Mouse (Mus musculus) kidney, adult 2 months (tissue): ENCODE results near the gene Serpina3b. TPM values are rescaled to one million over a fixed set of nuclear protein-coding genes. Genes with fewer than 3 reads are reported as not detected.

ENCODE experiments used
- DNase-seq: peaks from one replicate; pipeline ENCODE4 v3.0.0; 2021
- H3K27ac ChIP-seq: fragments of 200-500 bp; 2 replicates; pipeline ENCODE4 v1.5.1; 2012; ENCODE audit warnings: low read depth, low read length, control low read depth, inconsistent platforms; ENCODE audit not compliant: insufficient read depth
- H3K27me3 ChIP-seq: fragments of 200-500 bp; replicated peaks from 2 replicates; pipeline ENCODE4 v1.6.1; 2012; ENCODE audit warnings: mild to moderate bottlenecking, moderate library complexity, low read length, inconsistent platforms; ENCODE audit not compliant: control insufficient read depth, insufficient read depth
- H3K36me3 ChIP-seq: fragments of 200-500 bp; 2 replicates; pipeline ENCODE4 v1.6.1; 2012; ENCODE audit warnings: mild to moderate bottlenecking, moderate library complexity, low read length, inconsistent platforms; ENCODE audit not compliant: control insufficient read depth, insufficient read depth
- H3K4me1 ChIP-seq: fragments of 200-500 bp; 2 replicates; pipeline ENCODE4 v1.6.1; 2011; ENCODE audit warnings: low read length; ENCODE audit not compliant: control insufficient read depth, insufficient read depth
- H3K4me3 ChIP-seq: fragments of 200-500 bp; 2 replicates; pipeline ENCODE4 v1.5.1; 2011; ENCODE audit warnings: mild to moderate bottlenecking, low read depth, low read length, control low read depth; ENCODE audit not compliant: insufficient read depth
- CTCF ChIP-seq: fragments of 200-500 bp; conservative IDR thresholded peaks from 2 replicates; pipeline ENCODE4 v1.5.1; 2011; ENCODE audit warnings: low read depth, mild to moderate bottlenecking, control low read depth, low read length, moderate library complexity, mixed read lengths; ENCODE audit not compliant: insufficient read depth, insufficient read length
- POLR2A ChIP-seq: fragments of 200-500 bp; IDR thresholded peaks from one replicate; pipeline ENCODE4 v1.6.1; 2011; ENCODE audit warnings: low read depth, low read length, control low read depth
- WGBS: fragments of 180-500 bp; shearing (Covaris S2); methylation state at CpG from one replicate; pipeline ENCODE4 v1.1.7; 2018; 5-methylcytosine and 5-hydroxymethylcytosine counted together
- polyA plus RNA-seq: library from polyadenylated mRNA; depleted of rRNA; stranded (reverse); fragments of >200 nt; gene quantifications from 2 replicates; pipeline ENCODE4 v1.2.3, GENCODE M21; 2012; rRNA removed

Serpina3b gene
- polyA plus RNA-seq, 1 experiment, result not detected

GRCm38 (mm10) chr12:104175636-104176035 is 47.8 kb downstream of the Serpina3b start:
- 75% methylated on average over 3 of the region's 3 CpGs for WGBS
- Histone ChIP-seq H3K4me3 (no peak overlapping the region), H3K27me3 (no peaks in the 10 kb centered on the region), H3K27ac (no peak overlapping the region), H3K4me1 (no peaks in the 10 kb centered on the region), H3K36me3 (no peaks in the 10 kb centered on the region)
- TF ChIP-seq POLR2A (no peak), CTCF (no peak)
- no peak for DNase-seq

- H3K27me3 ChIP-seq, result no peaks in the 10 kb centered on the region
These were observed 50.8 kb downstream of the Serpina3b start for GRCm38 (mm10) chr12:104178577-104178976.

GRCm38 (mm10) chr12:104178987-104179386 is 51.2 kb downstream of the Serpina3b start:
- H3K4me3 ChIP-seq, result no peak overlapping the region
- H3K36me3 ChIP-seq, result no peaks in the 10 kb centered on the region
- DNase-seq, result no peak
- no peaks in the 10 kb centered on the region for H3K4me1 ChIP-seq
- H3K27me3 ChIP-seq, result no peaks in the 10 kb centered on the region
- WGBS, result 83% methylated on average over 2 of the region's 2 CpGs
- TF ChIP-seq CTCF (no peak), POLR2A (no peak)
- H3K27ac ChIP-seq, result no peak overlapping the region

More at GRCm38 (mm10) chr12:104178577-104178976, 50.8 kb downstream of the Serpina3b start:
- TF ChIP-seq CTCF (no peak), POLR2A (no peak)
- Histone ChIP-seq H3K36me3 (no peaks in the 10 kb centered on the region), H3K27ac (no peak overlapping the region), H3K4me1 (no peaks in the 10 kb centered on the region), H3K4me3 (no peak overlapping the region)
- DNase-seq, result peak; percentile 9

- Histone ChIP-seq H3K4me3 (no peak overlapping the region), H3K4me1 (no peaks in the 10 kb centered on the region), H3K27me3 (no peaks in the 10 kb centered on the region), H3K36me3 (no peaks in the 10 kb centered on the region), H3K27ac (no peak overlapping the region)
- 76% methylated on average over 4 of the region's 4 CpGs for WGBS
- DNase-seq, result no peak
- TF ChIP-seq CTCF, result no peak
- TF ChIP-seq POLR2A, result no peak
These were observed 57.2 kb downstream of the Serpina3b start for GRCm38 (mm10) chr12:104185046-104185445.

- no peak for TF ChIP-seq POLR2A
- Histone ChIP-seq H3K4me3 (no peak overlapping the region), H3K4me1 (no peaks in the 10 kb centered on the region), H3K27ac (no peak overlapping the region), H3K27me3 (no peaks in the 10 kb centered on the region), H3K36me3 (no peaks in the 10 kb centered on the region)
- no peak for DNase-seq
- WGBS, result 78% methylated on average over 3 of the region's 3 CpGs
These were observed 58.3 kb downstream of the Serpina3b start for GRCm38 (mm10) chr12:104186041-104186581.

Other genes starting within 250 kb of the Serpina3b start
- 3.2 and 4.0 TPM in 2 replicates for gene Serpina1c, start 223.1 kb upstream of the Serpina3b start, polyA plus RNA-seq
- gene Serpina1e, start 169.0 kb upstream of the Serpina3b start, polyA plus RNA-seq, result 0.18 and 3.5 TPM in 2 replicates
- gene Serpina11, start 138.0 kb upstream of the Serpina3b start, polyA plus RNA-seq, result 0.11 TPM in 1 of 2 replicates, not detected in the other
- not detected in 2 replicates for gene Serpina9, start 114.2 kb upstream of the Serpina3b start, polyA plus RNA-seq
- not detected in 2 replicates for gene Serpina12, start 83.6 kb upstream of the Serpina3b start, polyA plus RNA-seq
- not detected in 2 replicates for gene Serpina5, start 26.9 kb upstream of the Serpina3b start, polyA plus RNA-seq
- not detected in 2 replicates for gene Serpina3a, start 15.3 kb upstream of the Serpina3b start, polyA plus RNA-seq
- 1.0 and 2.2 TPM in 2 replicates for gene Serpina3c, start 25.9 kb downstream of the Serpina3b start, polyA plus RNA-seq
- gene Serpina3f, start 86.5 kb downstream of the Serpina3b start, polyA plus RNA-seq, result 0.12 and 0.70 TPM in 2 replicates
- 3.7 and 8.2 TPM in 2 replicates for gene Serpina3g, start 108.2 kb downstream of the Serpina3b start, polyA plus RNA-seq
- gene Serpina3i, start 135.1 kb downstream of the Serpina3b start, polyA plus RNA-seq, result 0.07 and 0.08 TPM in 2 replicates
- not detected in 2 replicates for gene Serpina3j, start 186.6 kb downstream of the Serpina3b start, polyA plus RNA-seq
- gene Serpina3k, start 210.5 kb downstream of the Serpina3b start, polyA plus RNA-seq, result 0.26 TPM in 1 of 2 replicates, not detected in the other
- gene Serpina3m, start 210.5 kb downstream of the Serpina3b start, polyA plus RNA-seq, result 0.07 TPM in 1 of 2 replicates, not detected in the other